Mouse (Mus musculus): ENCODE data around the gene Vmn1r119.
"Not testable (repeated sequence)": the region's sequence is repeated elsewhere in the genome, so short reads cannot be mapped to it uniquely, and the experiment has no call there.

Vmn1r119 gene

DNA sequence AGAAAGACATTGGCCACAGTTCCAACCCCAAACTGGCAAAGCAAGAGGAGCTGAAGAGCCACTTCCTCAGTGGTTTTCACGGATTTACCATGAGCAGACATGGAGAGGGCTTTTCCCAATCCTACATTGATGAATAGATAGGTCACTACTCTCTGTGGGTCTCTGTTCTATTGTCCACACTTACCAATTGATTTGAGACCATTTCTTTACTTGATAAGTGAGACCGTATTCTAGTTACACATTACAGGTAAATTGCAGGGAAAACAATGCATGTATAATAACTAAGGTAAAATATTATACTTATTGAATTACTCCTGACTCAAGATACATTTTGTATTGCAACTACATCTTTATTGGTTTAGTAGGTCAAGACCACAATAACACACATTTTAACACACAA lies at the start of gene Vmn1r119:
Vmn1r119 (minus strand) TSS at position 101 of the 400 bp plus-strand sequence.
- DNase-seq, result not testable (repeated sequence)

DNA sequence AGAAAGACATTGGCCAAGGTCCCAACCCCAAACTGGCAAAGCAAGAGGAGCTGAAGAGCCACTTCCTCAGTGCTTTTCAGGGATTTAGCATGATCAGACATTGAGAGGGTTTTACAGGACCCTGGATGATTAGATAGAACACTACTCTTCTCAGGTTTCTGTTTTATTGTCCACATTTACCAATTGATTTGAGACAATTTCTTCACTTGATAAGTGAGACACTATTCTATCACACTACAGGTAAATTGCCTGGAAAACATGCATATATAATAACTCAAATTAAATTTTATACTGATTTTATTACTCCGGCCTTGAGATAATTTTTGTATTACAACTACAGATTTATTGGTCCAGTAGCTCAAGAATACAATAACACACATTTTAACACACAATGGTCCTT lies 41.4 kb upstream of the Vmn1r119 start, which contains the start of gene Vmn1r120:
Vmn1r120 (minus strand) TSS at position 101 of the 400 bp plus-strand sequence.
- not testable (repeated sequence) for DNase-seq

All from kidney, postnatal 25 days (tissue).